Mouse (Mus musculus): ENCODE measurements at regions not wholly inside any gene's neighbourhood (a gene's known extent, or its start where the extent isn't known, plus 50 kb on each side); places are given as distances from the start of the nearest gene placed in this dataset.
A peak's percentile ranks its signal among the peaks of the same experiment; 100 is the strongest.

- Histone ChIP-seq H3K4me3 (ENCODE audit: low read depth, low read length) (no peak overlapping the region), H3K27ac (ENCODE audit: low read depth, low read length) (no peak overlapping the region), H3K4me2 (ENCODE audit: low read depth, low read length, poor library complexity, severe bottlenecking) (no peak overlapping the region), H3K9me3 (ENCODE audit: low read length) (no peaks in the 10 kb centered on the region), H3K4me1 (ENCODE audit: insufficient read depth, low read length) (no peaks in the 10 kb centered on the region), H3K27me3 (ENCODE audit: insufficient read depth, low read length) (no peaks in the 10 kb centered on the region), H3K9ac (replicated peaks; ENCODE audit: low read length, poor library complexity, severe bottlenecking) (no peak overlapping the region), H3K36me3 (ENCODE audit: insufficient read depth, low read length) (no peaks in the 10 kb centered on the region)
- TF ChIP-seq CTCF (IDR thresholded peaks at IDR 0.05): no peak
- ATAC-seq (ENCODE audit: low FRiP score): no peak
- 75% methylated on average over 3 of the region's 3 CpGs for WGBS
- DNase-seq (ENCODE audit: low spot score): no peak
These were observed 544.0 kb downstream of the Rnf144b start for GRCm38 (mm10) chr13:47666470-47666869.

- Histone ChIP-seq H3K4me3 (ENCODE audit: low read depth, low read length) (no peak overlapping the region), H3K27me3 (ENCODE audit: insufficient read depth, low read length) (no peaks in the 10 kb centered on the region), H3K4me2 (ENCODE audit: low read depth, low read length, poor library complexity, severe bottlenecking) (0 out of 2 replicates have a peak overlapping the region, but pooled peaks have one; percentile 9), H3K4me1 (ENCODE audit: insufficient read depth, low read length) (no peaks in the 10 kb centered on the region), H3K9ac (replicated peaks; ENCODE audit: low read length, poor library complexity, severe bottlenecking) (no peak overlapping the region), H3K9me3 (ENCODE audit: low read length) (no peaks in the 10 kb centered on the region), H3K36me3 (ENCODE audit: insufficient read depth, low read length) (no peaks in the 10 kb centered on the region), H3K27ac (ENCODE audit: low read depth, low read length) (peak overlapping the region; percentile 49)
- peak; percentile 95 for DNase-seq (ENCODE audit: low spot score)
- WGBS: 15% methylated on average over 13 of the region's 13 CpGs
- TF ChIP-seq CTCF (IDR thresholded peaks at IDR 0.05): peak; percentile 90
- ATAC-seq (ENCODE audit: low FRiP score): peak; percentile 47; the same call in 1 of the 2 replicates
These were observed 544.7 kb downstream of the Rnf144b start for GRCm38 (mm10) chr13:47666956-47667701.

- Histone ChIP-seq H3K36me3 (ENCODE audit: insufficient read depth, low read length) (no peaks in the 10 kb centered on the region), H3K27me3 (ENCODE audit: insufficient read depth, low read length) (no peaks in the 10 kb centered on the region), H3K4me2 (ENCODE audit: low read depth, low read length, poor library complexity, severe bottlenecking) (no peak overlapping the region), H3K9ac (replicated peaks; ENCODE audit: low read length, poor library complexity, severe bottlenecking) (no peak overlapping the region), H3K4me1 (ENCODE audit: insufficient read depth, low read length) (no peaks in the 10 kb centered on the region), H3K27ac (ENCODE audit: low read depth, low read length) (no peak overlapping the region), H3K4me3 (ENCODE audit: low read depth, low read length) (no peak overlapping the region), H3K9me3 (ENCODE audit: low read length) (no peaks in the 10 kb centered on the region)
- ATAC-seq (ENCODE audit: low FRiP score) (no peak), DNase-seq (ENCODE audit: low spot score) (no peak)
- no peak for TF ChIP-seq CTCF (IDR thresholded peaks at IDR 0.05)
- 55% methylated on average over 3 of the region's 3 CpGs for WGBS
These were observed 565.7 kb downstream of the Rnf144b start for GRCm38 (mm10) chr13:47688131-47688530.

- no peak for ATAC-seq (ENCODE audit: low FRiP score)
- no peaks in the 10 kb centered on the region for H3K36me3 ChIP-seq (ENCODE audit: insufficient read depth, low read length)
- H3K4me2 ChIP-seq (ENCODE audit: low read depth, low read length, poor library complexity, severe bottlenecking): no peak overlapping the region
- H3K9ac ChIP-seq (replicated peaks; ENCODE audit: low read length, poor library complexity, severe bottlenecking): no peak overlapping the region
- WGBS: 87% methylated on average over 14 of the region's 14 CpGs
- no peaks in the 10 kb centered on the region for H3K4me1 ChIP-seq (ENCODE audit: insufficient read depth, low read length)
- no peak overlapping the region for H3K27ac ChIP-seq (ENCODE audit: low read depth, low read length)
- no peaks in the 10 kb centered on the region for H3K27me3 ChIP-seq (ENCODE audit: insufficient read depth, low read length)
- no peak for DNase-seq (ENCODE audit: low spot score)
- no peak for TF ChIP-seq CTCF (IDR thresholded peaks at IDR 0.05)
- H3K4me3 ChIP-seq (ENCODE audit: low read depth, low read length): no peak overlapping the region
- H3K9me3 ChIP-seq (ENCODE audit: low read length): no peaks in the 10 kb centered on the region
These were observed 567.2 kb upstream of the Id4 start for GRCm38 (mm10) chr13:47693815-47694214.

- no peak overlapping the region for H3K4me3 ChIP-seq (ENCODE audit: low read depth, low read length)
- H3K36me3 ChIP-seq (ENCODE audit: insufficient read depth, low read length): no peaks in the 10 kb centered on the region
- no peaks in the 10 kb centered on the region for H3K9me3 ChIP-seq (ENCODE audit: low read length)
- no peak for DNase-seq (ENCODE audit: low spot score)
- ATAC-seq (ENCODE audit: low FRiP score): no peak
- WGBS: 83% methylated on average over 2 of the region's 2 CpGs
- TF ChIP-seq CTCF (IDR thresholded peaks at IDR 0.05): peak; percentile 33; the same call in 1 of the 2 replicates
- H3K27ac ChIP-seq (ENCODE audit: low read depth, low read length): no peak overlapping the region
- H3K4me2 ChIP-seq (ENCODE audit: low read depth, low read length, poor library complexity, severe bottlenecking): no peak overlapping the region
- no peak overlapping the region for H3K9ac ChIP-seq (replicated peaks; ENCODE audit: low read length, poor library complexity, severe bottlenecking)
- no peaks in the 10 kb centered on the region for H3K27me3 ChIP-seq (ENCODE audit: insufficient read depth, low read length)
- H3K4me1 ChIP-seq (ENCODE audit: insufficient read depth, low read length): no peaks in the 10 kb centered on the region
These were observed 565.2 kb upstream of the Id4 start for GRCm38 (mm10) chr13:47695877-47696276.

- H3K4me3 ChIP-seq (ENCODE audit: low read depth, low read length): no peak overlapping the region
- no peaks in the 10 kb centered on the region for H3K36me3 ChIP-seq (ENCODE audit: insufficient read depth, low read length)
- ATAC-seq (ENCODE audit: low FRiP score) (no peak), DNase-seq (ENCODE audit: low spot score) (no peak)
- TF ChIP-seq CTCF (IDR thresholded peaks at IDR 0.05): no peak
- no peaks in the 10 kb centered on the region for H3K9me3 ChIP-seq (ENCODE audit: low read length)
- 65% methylated on average over 3 of the region's 3 CpGs for WGBS
- H3K27ac ChIP-seq (ENCODE audit: low read depth, low read length): no peak overlapping the region
- H3K27me3 ChIP-seq (ENCODE audit: insufficient read depth, low read length): no peaks in the 10 kb centered on the region
- H3K9ac ChIP-seq (replicated peaks; ENCODE audit: low read length, poor library complexity, severe bottlenecking): no peak overlapping the region
- H3K4me2 ChIP-seq (ENCODE audit: low read depth, low read length, poor library complexity, severe bottlenecking): no peak overlapping the region
- no peaks in the 10 kb centered on the region for H3K4me1 ChIP-seq (ENCODE audit: insufficient read depth, low read length)
These were observed 560.5 kb upstream of the Id4 start for GRCm38 (mm10) chr13:47700556-47700955.

All from midbrain, postnatal 0 days (tissue).